Mouse (Mus musculus) G1E (cell line): Measurements from ENCODE around the gene Cfap46.

ENCODE experiments used
- CTCF ChIP-seq: IDR thresholded peaks from 2 replicates; pipeline ENCODE4 v1.5.1; 2012; ENCODE audit warnings: low read depth, low read length, inconsistent platforms, mixed read lengths
- GATA1 ChIP-seq: IDR thresholded peaks from 2 replicates; pipeline ENCODE4 v1.6.1; 2012; ENCODE audit warnings: borderline replicate concordance, low read length, inconsistent platforms, mixed read lengths
- GATA2 ChIP-seq: IDR thresholded peaks from 2 replicates; pipeline ENCODE4 v1.6.1; 2012; ENCODE audit warnings: low read depth, low read length, inconsistent platforms, borderline replicate concordance
- POLR2AphosphoS5 ChIP-seq: IDR thresholded peaks from 2 replicates; pipeline ENCODE4 v1.6.1; 2012; ENCODE audit warnings: low read depth, low read length, inconsistent platforms; ENCODE audit not compliant: insufficient replicate concordance
- TAL1 ChIP-seq: conservative IDR thresholded peaks from 2 replicates; pipeline ENCODE4 v1.6.1; 2012; ENCODE audit warnings: low read depth, low read length, inconsistent platforms, mixed read lengths

GRCm38 (mm10) chr7:139717781-139718180, 34.2 kb upstream of the Cfap46 start:
- no peak for TF ChIP-seq CTCF
- no peak for TF ChIP-seq POLR2AphosphoS5
- no peak for TF ChIP-seq GATA1
- no peak for TF ChIP-seq GATA2
- no peak for TF ChIP-seq TAL1
